Mouse (Mus musculus) heart, embryonic 11.5 days (tissue): Measurements from ENCODE around the gene Bag5. TPM values are rescaled to one million over a fixed set of nuclear protein-coding genes. Genes with fewer than 3 reads are reported as not detected.
"Not testable (repeated sequence)": the region's sequence is repeated elsewhere in the genome, so short reads cannot be mapped to it uniquely, and the experiment has no call there.

Experiments
- ATAC-seq: fragments of 200-750 bp; cut with Nextera tagmentation; replicated peaks from 2 replicates; pipeline ENCODE4 v1.8.0; 2017; ENCODE audit warnings: moderate library complexity; ENCODE audit not compliant: insufficient number of reproducible peaks, low FRiP score, low TSS enrichment
- H3K27ac ChIP-seq: fragments of 300-500 bp; sonication (generic); 2 replicates; pipeline ENCODE4 v1.5.1; 2014; ENCODE audit warnings: mild to moderate bottlenecking, low read depth, low read length
- H3K27me3 ChIP-seq: fragments of 300-500 bp; sonication (generic); 2 replicates; pipeline ENCODE4 v1.6.1; 2014; ENCODE audit warnings: mild to moderate bottlenecking, low read length, mixed read lengths; ENCODE audit not compliant: control insufficient read depth, insufficient read depth
- H3K36me3 ChIP-seq: fragments of 300-500 bp; sonication (generic); 2 replicates; pipeline ENCODE4 v1.6.1; 2014; ENCODE audit warnings: mild to moderate bottlenecking, low read length, moderate library complexity, mixed read lengths; ENCODE audit not compliant: control insufficient read depth, insufficient read depth
- H3K4me1 ChIP-seq: fragments of 300-500 bp; sonication (generic); 2 replicates; pipeline ENCODE4 v1.6.1; 2014; ENCODE audit warnings: low read length; ENCODE audit not compliant: control insufficient read depth, insufficient read depth
- H3K4me2 ChIP-seq: fragments of 300-500 bp; sonication (generic); 2 replicates; pipeline ENCODE4 v1.6.1; 2014; ENCODE audit warnings: mild to moderate bottlenecking, moderate library complexity
- H3K4me3 ChIP-seq: fragments of 300-500 bp; sonication (generic); 2 replicates; pipeline ENCODE4 v1.5.1; 2014; ENCODE audit warnings: low read depth, low read length
- H3K9ac ChIP-seq: fragments of 300-500 bp; sonication (generic); 2 replicates; pipeline ENCODE4 v1.6.1; 2014; ENCODE audit warnings: mild to moderate bottlenecking, low read depth, low read length, moderate library complexity
- H3K9me3 ChIP-seq: fragments of 300-500 bp; sonication (generic); replicated peaks from 2 replicates; pipeline ENCODE4 v1.6.1; 2016; ENCODE audit warnings: low read length; ENCODE audit not compliant: control insufficient read depth
- whole genome bisulfite sequencing: fragments of 180-500 bp; shearing (Covaris S2); extraction: QIAGEN DNeasy Blood & Tissue Kit; methylation state at CpG from one replicate; pipeline ENCODE4 v1.1.7; 2014; ENCODE audit not compliant: insufficient replicate concordance; 5-methylcytosine and 5-hydroxymethylcytosine counted together
- polyA plus RNA-seq: library from polyadenylated mRNA; unstranded; fragments of >200 nt; fragmentation: Nextera tagmentation; extraction: Ambion mirVana; gene quantifications from 2 replicates; pipeline ENCODE4 v1.2.1, GENCODE M21; 2014

Bag5 gene
- polyA plus RNA-seq, 1 experiment from 2014 or later = 42.8 TPM

GRCm38 (mm10) chr12:111743419-111743818, 30.4 kb upstream of the Bag5 start:
- no peak overlapping the region for H3K4me3 ChIP-seq
- H3K36me3 ChIP-seq = no peaks in the 10 kb centered on the region
- H3K9me3 ChIP-seq = no peaks in the 10 kb centered on the region
- no peak overlapping the region for H3K27ac ChIP-seq
- no peak for ATAC-seq
- peaks cover 23% of the 10 kb centered on the region for H3K4me1 ChIP-seq
- WGBS = 66% methylated on average over 2 of the region's 2 CpGs
- H3K27me3 ChIP-seq = no peaks in the 10 kb centered on the region
- no peak overlapping the region for H3K4me2 ChIP-seq
- no peak overlapping the region for H3K9ac ChIP-seq

GRCm38 (mm10) chr12:111741338-111741737, 28.3 kb upstream of the Bag5 start:
- Histone ChIP-seq H3K4me3 (no peak overlapping the region), H3K4me1 (peaks cover 17% of the 10 kb centered on the region), H3K27me3 (no peaks in the 10 kb centered on the region), H3K9ac (no peak overlapping the region), H3K4me2 (no peak overlapping the region), H3K27ac (no peak overlapping the region), H3K9me3 (no peaks in the 10 kb centered on the region), H3K36me3 (no peaks in the 10 kb centered on the region)
- no peak for ATAC-seq
- 49% methylated on average over 8 of the region's 8 CpGs for WGBS

GRCm38 (mm10) chr12:111738754-111739153, 25.7 kb upstream of the Bag5 start:
- Histone ChIP-seq H3K4me2 (no peak overlapping the region), H3K27ac (no peak overlapping the region), H3K36me3 (no peaks in the 10 kb centered on the region), H3K9ac (no peak overlapping the region), H3K4me1 (peaks cover 7% of the 10 kb centered on the region), H3K9me3 (no peaks in the 10 kb centered on the region), H3K27me3 (no peaks in the 10 kb centered on the region), H3K4me3 (no peak overlapping the region)
- 21% methylated on average over 3 of the region's 3 CpGs for WGBS
- ATAC-seq = no peak

GRCm38 (mm10) chr12:111737370-111737769, 24.3 kb upstream of the Bag5 start:
- Histone ChIP-seq H3K4me3 (no peak overlapping the region), H3K36me3 (no peaks in the 10 kb centered on the region), H3K9me3 (no peaks in the 10 kb centered on the region), H3K27ac (no peak overlapping the region), H3K4me1 (peaks cover 10% of the 10 kb centered on the region), H3K9ac (no peak overlapping the region), H3K27me3 (no peaks in the 10 kb centered on the region), H3K4me2 (no peak overlapping the region)
- WGBS = 58% methylated on average over 9 of the region's 9 CpGs
- no peak for ATAC-seq

GRCm38 (mm10) chr12:111736676-111737075, 23.6 kb upstream of the Bag5 start:
- H3K4me1 ChIP-seq = peaks cover 10% of the 10 kb centered on the region
- not testable (repeated sequence) for H3K27me3 ChIP-seq, H3K36me3 ChIP-seq, H3K27ac ChIP-seq, H3K4me2 ChIP-seq, ATAC-seq, H3K4me3 ChIP-seq, H3K9me3 ChIP-seq, H3K9ac ChIP-seq
- 83% methylated on average over 8 of the region's 8 CpGs for WGBS

- no peaks in the 10 kb centered on the region for H3K36me3 ChIP-seq
- no peaks in the 10 kb centered on the region for H3K9me3 ChIP-seq
- no peak overlapping the region for H3K4me2 ChIP-seq
- ATAC-seq = no peak
- H3K9ac ChIP-seq = no peak overlapping the region
- no peaks in the 10 kb centered on the region for H3K27me3 ChIP-seq
- 87% methylated on average over 3 of the region's 3 CpGs for WGBS
- H3K27ac ChIP-seq = no peak overlapping the region
- no peak overlapping the region for H3K4me3 ChIP-seq
- peaks cover 3% of the 10 kb centered on the region; the same call in 1 of the 2 replicates for H3K4me1 ChIP-seq
Observed at GRCm38 (mm10) chr12:111734912-111735311, 21.9 kb upstream of the Bag5 start.

- no peaks in the 10 kb centered on the region for H3K36me3 ChIP-seq
- H3K9ac ChIP-seq = no peak overlapping the region
- H3K9me3 ChIP-seq = no peaks in the 10 kb centered on the region
- H3K27me3 ChIP-seq = no peaks in the 10 kb centered on the region
- no peak for ATAC-seq
- H3K4me2 ChIP-seq = no peak overlapping the region
- no peak overlapping the region for H3K4me3 ChIP-seq
- H3K27ac ChIP-seq = no peak overlapping the region
- 62% methylated on average over 5 of the region's 5 CpGs for WGBS
- peaks cover 3% of the 10 kb centered on the region; the same call in 1 of the 2 replicates for H3K4me1 ChIP-seq
Observed at GRCm38 (mm10) chr12:111732921-111733320, 19.9 kb upstream of the Bag5 start.

GRCm38 (mm10) chr12:111731822-111732807, 19.1 kb upstream of the Bag5 start:
- 31% methylated on average over 30 of the region's 30 CpGs for WGBS
- Histone ChIP-seq H3K27ac (no peak overlapping the region), H3K9ac (no peak overlapping the region), H3K4me2 (peak overlapping the region; percentile 27; the same call in 1 of the 2 replicates), H3K4me3 (no peak overlapping the region), H3K36me3 (no peaks in the 10 kb centered on the region), H3K27me3 (no peaks in the 10 kb centered on the region), H3K9me3 (no peaks in the 10 kb centered on the region), H3K4me1 (peaks cover 3% of the 10 kb centered on the region; the same call in 1 of the 2 replicates)
- peak; percentile 74 for ATAC-seq
